Mouse (Mus musculus) limb, embryonic 15.5 days (tissue): ENCODE data around the gene 9030025P20Rik. TPM values are rescaled to one million over a fixed set of nuclear protein-coding genes. Genes with fewer than 3 reads are reported as not detected.
"Not testable (repeated sequence)": the region's sequence is repeated elsewhere in the genome, so short reads cannot be mapped to it uniquely, and the experiment has no call there.

Experiments
- ATAC-seq: fragments of 200-750 bp; cut with Nextera tagmentation; 2 replicates; pipeline ENCODE4 v1.8.0; 2017; ENCODE audit warnings: low read depth, moderate TSS enrichment; ENCODE audit not compliant: insufficient number of reproducible peaks, low FRiP score, low TSS enrichment
- H3K27ac ChIP-seq: fragments of 300-500 bp; sonication (generic); 2 replicates; pipeline ENCODE4 v1.5.1; 2015; ENCODE audit warnings: moderate library complexity, mild to moderate bottlenecking, inconsistent platforms
- H3K27me3 ChIP-seq: fragments of 300-500 bp; sonication (generic); 2 replicates; pipeline ENCODE4 v1.6.1; 2015; ENCODE audit warnings: inconsistent platforms
- H3K36me3 ChIP-seq: fragments of 300-500 bp; sonication (generic); 2 replicates; pipeline ENCODE4 v1.6.1; 2015; ENCODE audit warnings: inconsistent platforms
- H3K4me1 ChIP-seq: fragments of 300-500 bp; sonication (generic); 2 replicates; pipeline ENCODE4 v1.6.1; 2015; ENCODE audit warnings: inconsistent platforms
- H3K4me2 ChIP-seq: fragments of 300-500 bp; sonication (generic); 2 replicates; pipeline ENCODE4 v1.6.1; 2015; ENCODE audit warnings: mild to moderate bottlenecking, inconsistent platforms
- H3K4me3 ChIP-seq: fragments of 300-500 bp; sonication (generic); 2 replicates; pipeline ENCODE4 v1.5.1; 2015; ENCODE audit warnings: mild to moderate bottlenecking, inconsistent platforms
- H3K9ac ChIP-seq: fragments of 300-500 bp; sonication (generic); 2 replicates; pipeline ENCODE4 v1.6.1; 2015; ENCODE audit warnings: inconsistent platforms
- H3K9me3 ChIP-seq: fragments of 300-500 bp; sonication (generic); 2 replicates; pipeline ENCODE4 v1.6.1; 2016; ENCODE audit warnings: inconsistent platforms
- WGBS: fragments of 180-500 bp; shearing (Covaris S2); methylation state at CpG from one replicate; pipeline ENCODE4 v1.1.7; 2015; 5-methylcytosine and 5-hydroxymethylcytosine counted together
- polyA plus RNA-seq: library from polyadenylated mRNA; unstranded; fragments of >200 nt; fragmentation: Nextera tagmentation; extraction: Ambion mirVana; gene quantifications from 2 replicates; pipeline ENCODE4 v1.2.1, GENCODE M21; 2015

9030025P20Rik gene
- 5.7 and 5.9 TPM in 2 replicates for polyA plus RNA-seq

DNA sequence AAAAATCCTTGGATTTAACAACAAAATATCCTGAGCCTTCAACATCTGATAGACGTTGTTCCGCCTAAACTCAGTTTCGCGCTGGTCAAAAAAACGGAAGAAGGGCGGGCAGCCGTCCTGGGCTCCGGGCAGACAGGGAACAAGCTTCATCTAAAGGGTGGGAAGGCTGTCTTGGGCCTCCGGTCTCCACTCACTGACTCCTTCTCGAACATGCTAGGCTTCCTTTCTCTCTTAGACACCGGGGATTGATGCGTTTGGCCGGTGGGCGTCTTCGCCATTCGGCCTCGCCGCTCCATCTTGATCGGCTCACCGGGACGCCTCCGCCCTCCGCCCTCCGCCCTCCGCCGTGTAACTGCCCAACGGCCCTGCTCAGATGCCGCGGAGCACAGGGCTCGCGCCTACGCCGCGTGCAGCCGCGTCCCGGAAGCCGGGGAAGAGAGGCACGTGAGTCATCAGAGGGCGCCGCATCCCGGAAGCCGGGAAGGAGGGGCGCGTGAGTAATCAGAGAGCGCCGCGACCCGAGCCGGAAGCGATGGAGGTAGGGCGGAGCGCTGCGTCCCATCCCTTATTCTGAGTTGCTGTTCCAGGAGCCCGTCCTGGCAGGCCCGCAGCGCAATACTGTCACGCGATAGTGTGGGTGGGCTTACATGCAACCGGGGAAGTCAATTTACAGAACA lies at the start of gene 9030025P20Rik, which contains the start of gene Gm3417:
9030025P20Rik (plus strand) TSS at position 107 of the 677 bp plus-strand sequence.
Gm3417 (minus strand) TSS at position 429 of the 677 bp plus-strand sequence.
- H3K27me3 ChIP-seq, H3K27ac ChIP-seq, H3K9me3 ChIP-seq, H3K4me3 ChIP-seq, H3K4me1 ChIP-seq, H3K36me3 ChIP-seq, H3K4me2 ChIP-seq, H3K9ac ChIP-seq: not testable (repeated sequence)
- peak; percentile 97 for ATAC-seq
- no CpG with 5 or more reads among the region's 60 CpGs for WGBS

DNA sequence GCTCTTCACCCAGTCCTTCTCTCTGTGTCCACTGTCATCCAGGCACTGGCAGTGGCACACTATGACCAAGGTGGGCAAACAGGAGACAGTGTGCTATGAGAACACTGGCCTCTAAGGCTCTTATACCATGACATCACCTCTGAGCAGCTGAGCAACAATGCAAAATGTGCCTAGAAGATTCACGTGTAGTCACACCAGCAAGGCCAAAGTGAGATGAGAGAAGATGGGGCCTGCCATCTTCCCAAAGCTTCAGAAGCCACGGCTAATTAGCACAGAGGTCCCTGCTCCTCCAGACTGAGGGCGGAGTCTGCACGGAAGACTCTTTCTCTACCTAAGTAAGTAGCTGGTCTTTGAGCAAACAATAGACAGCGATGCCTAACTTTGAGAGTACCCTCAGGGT lies 49.6 kb upstream of the 9030025P20Rik start:
- ATAC-seq: no peak
- Histone ChIP-seq H3K9ac (no peak overlapping the region), H3K4me1 (no peaks in the 10 kb centered on the region), H3K9me3 (no peaks in the 10 kb centered on the region), H3K4me3 (no peak overlapping the region), H3K27me3 (no peaks in the 10 kb centered on the region), H3K36me3 (no peaks in the 10 kb centered on the region), H3K27ac (no peak overlapping the region), H3K4me2 (no peak overlapping the region)
- 67% methylated on average over 5 of the region's 5 CpGs for WGBS

DNA sequence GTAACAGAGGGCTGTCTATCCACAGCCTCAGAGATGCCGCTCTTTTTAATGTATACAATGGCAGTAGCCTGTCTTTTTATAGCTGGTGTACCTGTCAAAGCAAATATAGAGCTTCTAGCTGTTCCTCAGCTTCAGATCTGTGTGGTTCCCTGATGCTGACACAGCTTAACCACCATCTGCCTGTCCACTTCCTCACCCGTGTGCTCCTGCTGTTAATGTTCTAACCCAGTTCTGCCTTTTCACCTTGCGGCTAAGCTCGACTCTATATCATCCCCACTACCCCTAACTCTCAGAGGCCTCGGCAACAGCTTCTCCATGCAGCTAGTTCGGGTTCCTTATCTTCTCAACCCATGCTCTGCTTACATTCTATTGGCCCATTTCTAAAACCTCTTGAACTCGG lies 47.6 kb upstream of the 9030025P20Rik start:
- WGBS: 79% methylated on average over 7 of the region's 7 CpGs

DNA sequence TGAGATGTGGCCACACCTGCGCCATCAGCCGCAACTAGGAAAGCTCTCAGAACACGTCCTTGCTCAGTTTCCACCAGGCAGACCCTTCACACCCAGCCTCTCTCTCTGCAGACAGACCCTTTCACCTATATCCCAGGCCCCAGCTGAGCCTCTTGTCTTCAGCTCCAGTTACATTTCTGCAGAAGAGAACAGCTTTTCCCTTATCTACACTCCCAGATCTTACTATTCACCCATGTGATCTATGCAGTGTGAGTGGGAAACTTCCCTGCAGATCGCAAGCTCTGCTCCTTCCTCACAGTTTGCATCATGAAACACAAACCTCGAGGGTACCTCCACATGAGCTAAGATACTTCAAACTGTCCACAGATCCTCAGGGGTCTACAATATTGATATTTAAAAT lies 46.8 kb upstream of the 9030025P20Rik start:
- 78% methylated on average over 5 of the region's 5 CpGs for WGBS
- no peak overlapping the region for H3K27ac ChIP-seq
- no peaks in the 10 kb centered on the region for H3K36me3 ChIP-seq
- H3K9ac ChIP-seq: no peak overlapping the region
- H3K27me3 ChIP-seq: no peaks in the 10 kb centered on the region
- no peak overlapping the region for H3K4me2 ChIP-seq
- ATAC-seq: no peak
- no peaks in the 10 kb centered on the region for H3K4me1 ChIP-seq
- H3K4me3 ChIP-seq: no peak overlapping the region
- no peaks in the 10 kb centered on the region for H3K9me3 ChIP-seq

More for the DNA sequence above, 47.6 kb upstream of the 9030025P20Rik start:
- H3K36me3 ChIP-seq: no peaks in the 10 kb centered on the region
- no peak overlapping the region for H3K4me3 ChIP-seq
- no peak overlapping the region for H3K9ac ChIP-seq
- ATAC-seq: no peak
- H3K27ac ChIP-seq: no peak overlapping the region
- no peak overlapping the region for H3K4me2 ChIP-seq
- H3K27me3 ChIP-seq: no peaks in the 10 kb centered on the region
- H3K4me1 ChIP-seq: no peaks in the 10 kb centered on the region
- no peaks in the 10 kb centered on the region for H3K9me3 ChIP-seq

DNA sequence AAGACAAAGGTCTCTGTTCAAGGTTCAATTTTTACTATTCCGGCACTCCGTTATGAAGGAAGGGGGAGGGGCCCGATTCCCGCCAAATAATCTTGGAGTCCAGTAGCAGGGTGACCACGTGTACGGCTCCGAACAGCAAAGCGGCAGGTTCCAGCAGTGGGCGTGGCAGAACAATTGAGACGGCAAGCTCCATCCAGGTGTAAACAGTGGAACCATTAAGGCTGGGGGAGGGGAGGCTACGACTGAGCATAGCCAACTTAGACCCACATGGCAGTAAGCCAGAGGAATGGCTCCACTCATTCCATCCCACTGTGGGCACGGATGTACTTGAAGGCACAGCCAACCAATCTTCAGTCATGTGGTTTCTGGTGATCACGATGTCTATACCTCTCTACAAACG lies 43.0 kb upstream of the 9030025P20Rik start:
- not testable (repeated sequence) for H3K36me3 ChIP-seq, ATAC-seq, H3K27me3 ChIP-seq, H3K4me3 ChIP-seq, H3K9ac ChIP-seq, H3K4me1 ChIP-seq, H3K27ac ChIP-seq, H3K4me2 ChIP-seq, H3K9me3 ChIP-seq
- WGBS: 82% methylated on average over 14 of the region's 14 CpGs

DNA sequence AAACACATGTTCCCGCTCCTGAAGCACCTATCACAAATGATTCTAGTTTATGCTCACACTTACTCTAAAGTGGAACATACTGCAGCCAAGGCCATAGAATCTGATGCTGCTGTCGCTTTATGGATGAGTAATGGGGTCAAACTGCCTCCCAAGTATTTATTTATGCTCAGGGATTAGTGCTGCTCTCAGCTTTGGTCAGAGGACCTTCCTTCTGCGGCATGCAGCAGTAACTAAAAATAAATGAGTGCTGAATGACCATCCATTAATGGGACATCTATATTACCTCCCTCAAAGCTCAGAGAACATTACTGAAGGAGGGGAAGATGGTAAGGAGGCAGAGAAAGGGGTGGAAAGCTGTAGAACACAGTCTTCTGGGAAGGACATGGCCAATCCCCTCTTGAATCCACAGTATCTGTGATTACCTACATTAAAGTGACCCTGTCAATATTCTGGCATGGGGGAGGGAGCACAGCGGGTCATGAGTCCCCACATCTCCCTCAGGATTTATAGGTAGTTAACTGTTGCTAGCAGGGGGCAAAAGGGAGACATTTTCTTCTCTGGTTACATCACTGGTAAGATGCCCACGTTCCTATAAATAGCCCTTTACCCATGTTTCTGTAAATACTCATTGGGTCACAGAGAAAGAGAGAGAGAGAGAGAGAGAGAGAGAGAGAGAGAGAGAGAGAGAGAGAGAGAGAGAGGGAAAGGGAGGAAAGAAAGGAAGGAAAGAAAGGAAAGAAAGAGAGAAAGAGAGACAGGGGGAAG lies 42.2 kb upstream of the 9030025P20Rik start:
- H3K27me3 ChIP-seq: no peaks in the 10 kb centered on the region
- no peaks in the 10 kb centered on the region for H3K9me3 ChIP-seq
- 62% methylated on average over 5 of the region's 5 CpGs for WGBS
- H3K4me1 ChIP-seq: no peaks in the 10 kb centered on the region
- no peak overlapping the region for H3K4me2 ChIP-seq
- H3K27ac ChIP-seq: no peak overlapping the region
- no peaks in the 10 kb centered on the region for H3K36me3 ChIP-seq
- no peak overlapping the region for H3K9ac ChIP-seq
- no peak for ATAC-seq
- H3K4me3 ChIP-seq: no peak overlapping the region

DNA sequence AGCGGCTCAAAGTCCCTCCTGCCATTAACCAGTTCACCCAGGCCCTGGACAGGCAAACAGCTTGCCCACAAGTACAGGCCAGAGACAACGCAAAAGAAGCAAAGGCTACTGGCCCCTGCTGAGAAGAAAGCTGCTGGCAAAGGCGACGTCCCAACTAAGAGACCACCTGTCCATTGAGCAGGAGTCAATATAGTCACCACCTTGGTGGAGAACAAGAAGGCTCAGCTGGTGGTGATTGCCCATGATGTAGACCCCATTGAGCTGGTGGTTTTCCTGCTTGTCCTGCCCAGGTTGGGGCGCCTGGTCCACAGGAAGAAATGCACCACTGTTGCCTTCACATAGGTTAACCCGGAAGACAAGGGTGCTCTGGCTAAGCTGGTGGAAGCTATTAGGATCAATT lies 36.1 kb upstream of the 9030025P20Rik start:
- Histone ChIP-seq H3K4me2 (peak overlapping the region; percentile 88), H3K4me3 (peak overlapping the region; percentile 79), H3K4me1 (peaks cover 21% of the 10 kb centered on the region), H3K36me3 (peaks cover 13% of the 10 kb centered on the region)
- H3K9ac ChIP-seq, H3K27me3 ChIP-seq, H3K9me3 ChIP-seq, ATAC-seq, H3K27ac ChIP-seq: not testable (repeated sequence)
- WGBS: 74% methylated on average over 6 of the region's 6 CpGs

DNA sequence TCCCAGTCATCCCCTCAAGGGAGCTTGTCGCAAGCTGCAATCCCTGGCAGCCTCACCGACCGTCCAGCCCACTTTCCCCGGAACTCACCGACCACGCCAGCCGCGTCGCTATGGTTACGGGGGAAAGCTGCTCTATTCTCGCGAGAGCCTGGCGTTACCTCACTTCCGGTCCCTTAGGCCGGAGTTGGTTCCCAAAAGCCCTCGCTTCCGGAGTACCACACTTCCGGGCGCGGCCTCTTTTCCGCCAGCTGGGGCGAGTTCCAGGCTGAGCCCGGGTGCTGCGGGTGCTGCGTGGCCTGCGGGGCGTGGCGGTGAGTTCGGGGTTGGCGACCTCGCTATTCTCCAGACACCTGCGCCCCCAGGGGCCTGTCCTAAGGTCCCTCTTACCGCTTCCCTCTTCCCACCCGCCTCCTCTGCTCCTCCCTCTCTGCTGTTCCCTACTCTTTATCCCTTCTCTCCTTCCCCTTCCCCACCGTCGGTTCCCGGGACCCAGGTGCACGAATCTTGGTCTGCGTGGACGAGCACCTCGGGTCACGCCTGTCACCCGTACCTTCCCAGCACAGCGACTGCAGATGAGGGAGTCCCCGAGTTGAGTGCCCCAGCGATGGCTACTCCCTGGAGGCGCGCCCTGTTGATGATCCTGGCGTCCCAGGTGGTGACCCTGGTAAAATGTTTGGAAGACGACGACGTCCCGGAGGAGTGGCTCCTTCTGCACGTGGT lies 35.1 kb upstream of the 9030025P20Rik start, which contains the start of the genes Wdr27 and 1600012H06Rik:
Wdr27 (minus strand) TSS at position 150 of the 720 bp plus-strand sequence.
1600012H06Rik (plus strand) TSS at position 176 of the 720 bp plus-strand sequence.
- H3K4me2 ChIP-seq: peak within 1 kb of the TSS; percentile 88
- peak within 1 kb of the TSS; percentile 82 for H3K9ac ChIP-seq
- under 1% methylated on average over 54 of the region's 54 CpGs for WGBS
- peak; percentile 95 for ATAC-seq
- peak within 1 kb of the TSS; percentile 79 for H3K4me3 ChIP-seq
- no peaks in the 10 kb centered on the region for H3K9me3 ChIP-seq
- peak within 1 kb of the TSS; percentile 85 for H3K27ac ChIP-seq
- H3K4me1 ChIP-seq: peaks cover 21% of the 10 kb centered on the region
- H3K27me3 ChIP-seq: no peaks in the 10 kb centered on the region
- peaks cover 17% of the 10 kb centered on the region for H3K36me3 ChIP-seq

DNA sequence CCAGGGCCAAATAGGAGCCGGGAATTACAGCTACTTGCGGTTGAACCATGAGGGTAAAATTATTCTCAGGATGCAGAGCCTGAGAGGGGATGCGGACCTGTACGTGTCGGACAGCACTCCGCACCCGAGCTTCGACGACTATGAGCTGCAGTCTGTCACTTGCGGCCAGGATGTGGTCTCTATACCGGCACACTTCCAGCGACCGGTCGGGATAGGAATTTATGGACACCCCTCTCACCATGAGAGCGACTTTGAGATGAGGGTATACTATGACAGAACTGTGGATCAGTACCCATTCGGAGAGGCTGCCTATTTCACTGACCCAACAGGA lies 34.6 kb upstream of the 9030025P20Rik start:
- no peaks in the 10 kb centered on the region for H3K27me3 ChIP-seq
- ATAC-seq: peak; percentile 17; the same call in 1 of the 2 replicates
- peak overlapping the region; percentile 82 for H3K9ac ChIP-seq
- H3K36me3 ChIP-seq: peaks cover 23% of the 10 kb centered on the region
- peak overlapping the region; percentile 79 for H3K4me3 ChIP-seq
- H3K4me1 ChIP-seq: peaks cover 21% of the 10 kb centered on the region
- H3K27ac ChIP-seq: peak overlapping the region; percentile 75; the same call in 1 of the 2 replicates
- H3K4me2 ChIP-seq: peak overlapping the region; percentile 88
- WGBS: 17% methylated on average over 16 of the region's 16 CpGs
- no peaks in the 10 kb centered on the region for H3K9me3 ChIP-seq

DNA sequence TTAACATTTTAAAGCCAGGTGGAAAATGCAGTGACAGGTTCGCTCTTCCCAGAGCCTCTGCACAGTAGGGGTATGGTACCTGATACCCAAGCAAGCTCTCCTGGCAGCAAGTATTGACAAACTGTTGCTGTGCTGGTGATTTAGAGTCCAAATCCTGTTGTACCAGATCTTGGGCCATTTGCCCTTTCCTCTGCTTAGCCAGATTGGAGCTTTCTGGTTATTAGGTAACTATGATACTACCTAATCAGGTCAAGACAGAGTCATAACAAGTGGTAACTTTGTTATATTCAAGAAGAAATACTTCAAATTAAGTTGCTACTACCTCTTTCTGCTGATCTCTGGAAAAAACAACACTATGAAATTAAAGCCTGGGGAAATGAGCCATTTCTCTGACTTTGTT lies 33.7 kb upstream of the 9030025P20Rik start:
- no peak overlapping the region for H3K4me2 ChIP-seq
- no peak overlapping the region for H3K9ac ChIP-seq

DNA sequence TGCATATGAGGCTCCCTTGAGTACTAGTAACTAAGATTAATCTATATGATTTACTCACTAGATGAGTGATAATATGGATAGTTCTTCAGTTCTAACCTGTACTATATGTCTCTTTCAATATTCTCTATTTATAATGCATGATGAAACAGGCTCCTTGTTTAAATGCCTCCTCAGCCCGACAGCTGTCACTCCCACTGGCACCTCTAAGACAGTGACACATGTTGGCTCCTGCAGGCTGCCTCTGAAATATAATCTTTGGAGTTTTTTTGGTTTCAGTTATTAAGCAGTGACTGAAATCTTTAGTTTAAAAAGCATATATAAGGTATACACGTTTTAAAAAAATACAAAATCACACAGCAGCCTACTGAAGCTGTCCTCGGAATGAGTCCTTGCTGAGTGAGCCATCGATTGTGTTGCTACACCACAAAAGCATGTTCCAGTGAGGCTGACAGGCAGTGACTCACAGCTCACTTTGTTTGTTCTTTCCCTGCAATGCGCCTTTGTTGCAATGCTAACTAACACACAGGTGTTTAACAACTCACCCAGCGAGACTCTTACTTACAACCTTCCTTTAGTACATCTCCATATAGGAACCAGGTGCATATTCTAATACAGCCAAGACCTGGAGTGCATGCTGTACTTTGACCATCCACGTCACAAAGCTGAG lies 29.0 kb upstream of the 9030025P20Rik start:
- Histone ChIP-seq H3K27me3 (no peaks in the 10 kb centered on the region), H3K9me3 (no peaks in the 10 kb centered on the region), H3K4me1 (peaks cover 8% of the 10 kb centered on the region), H3K9ac (no peak overlapping the region), H3K27ac (no peak overlapping the region), H3K4me2 (no peak overlapping the region), H3K4me3 (no peak overlapping the region), H3K36me3 (peaks cover 62% of the 10 kb centered on the region)
- WGBS: 81% methylated on average over 7 of the region's 7 CpGs
- no peak for ATAC-seq

More for the DNA sequence above, 33.7 kb upstream of the 9030025P20Rik start:
- no peak for ATAC-seq
- 59% methylated on average over 1 of the region's 1 CpGs for WGBS
- Histone ChIP-seq H3K27me3 (no peaks in the 10 kb centered on the region), H3K36me3 (peaks cover 26% of the 10 kb centered on the region), H3K9me3 (no peaks in the 10 kb centered on the region), H3K4me3 (no peak overlapping the region), H3K27ac (no peak overlapping the region), H3K4me1 (peaks cover 21% of the 10 kb centered on the region)
